Mouse (Mus musculus): ENCODE results near the gene Gm6902. TPM values are rescaled to one million over a fixed set of nuclear protein-coding genes. Genes with fewer than 3 reads are reported as not detected.
"Not testable (repeated sequence)": the region's sequence is repeated elsewhere in the genome, so short reads cannot be mapped to it uniquely, and the experiment has no call there.

The Gm6902 gene
- not detected in 2 replicates for polyA plus RNA-seq (2015; fragmentation: Nextera tagmentation; extraction: Ambion mirVana)

DNA sequence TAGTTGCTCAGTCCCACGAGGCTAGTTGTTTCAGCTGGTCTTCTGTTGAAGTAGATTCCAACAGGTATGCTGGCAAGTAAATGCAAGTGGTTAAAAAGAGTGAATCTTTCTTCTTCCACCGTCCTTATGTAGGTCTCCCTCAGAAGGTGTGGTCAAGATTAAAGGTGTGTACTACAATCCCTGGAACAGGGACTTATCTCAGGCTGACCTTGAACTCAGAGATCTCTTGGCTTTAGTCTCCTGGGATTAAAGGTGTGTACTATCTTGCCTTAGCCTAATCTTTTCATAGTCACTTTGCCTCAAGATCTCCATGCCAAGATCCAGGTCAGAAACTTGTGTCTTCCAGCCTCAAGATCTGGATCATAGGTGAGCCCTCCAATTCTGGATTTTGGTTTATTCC, at the start of gene Gm6902:
Gm6902 (minus strand) TSS at position 101 of the 400 bp plus-strand sequence.
- not testable (repeated sequence) for H3K9ac ChIP-seq; H3K4me1 ChIP-seq; H3K27me3 ChIP-seq (replicated peaks); H3K36me3 ChIP-seq; H3K27ac ChIP-seq; H3K9me3 ChIP-seq; H3K4me3 ChIP-seq (replicated peaks); ATAC-seq (ENCODE audit: insufficient read depth, low FRiP score, low read depth); H3K4me2 ChIP-seq
- whole genome bisulfite sequencing: no CpG with 5 or more reads among the region's 2 CpGs

DNA sequence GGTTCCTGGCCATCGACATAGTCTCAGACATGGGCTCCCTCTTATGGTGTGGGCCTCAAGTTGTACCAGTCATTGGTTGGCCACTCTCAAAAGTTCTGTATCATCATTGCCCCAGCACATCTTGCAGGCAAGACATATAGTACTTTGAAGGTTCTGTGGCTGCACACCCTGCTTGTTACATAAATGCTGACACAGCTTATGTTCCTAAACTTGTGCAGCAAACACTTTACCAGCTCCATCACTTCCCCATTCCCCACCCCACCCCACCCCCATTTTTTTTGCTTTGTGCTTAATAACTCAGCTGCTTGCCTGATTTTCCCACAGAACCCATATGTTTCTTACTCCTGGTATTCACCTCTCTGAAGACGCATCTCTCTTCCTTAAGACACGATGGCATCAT, 22.2 kb upstream of the Gm6902 start, which contains the start of gene Nlrp4e:
Nlrp4e (plus strand) TSS at position 301 of the 400 bp plus-strand sequence.
- not testable (repeated sequence) for H3K9ac ChIP-seq; H3K9me3 ChIP-seq; H3K27me3 ChIP-seq (replicated peaks); H3K4me3 ChIP-seq (replicated peaks); H3K4me2 ChIP-seq; H3K27ac ChIP-seq; H3K36me3 ChIP-seq; H3K4me1 ChIP-seq; ATAC-seq (ENCODE audit: insufficient read depth, low FRiP score, low read depth)
- WGBS: 90% methylated on average over 3 of the region's 3 CpGs

DNA sequence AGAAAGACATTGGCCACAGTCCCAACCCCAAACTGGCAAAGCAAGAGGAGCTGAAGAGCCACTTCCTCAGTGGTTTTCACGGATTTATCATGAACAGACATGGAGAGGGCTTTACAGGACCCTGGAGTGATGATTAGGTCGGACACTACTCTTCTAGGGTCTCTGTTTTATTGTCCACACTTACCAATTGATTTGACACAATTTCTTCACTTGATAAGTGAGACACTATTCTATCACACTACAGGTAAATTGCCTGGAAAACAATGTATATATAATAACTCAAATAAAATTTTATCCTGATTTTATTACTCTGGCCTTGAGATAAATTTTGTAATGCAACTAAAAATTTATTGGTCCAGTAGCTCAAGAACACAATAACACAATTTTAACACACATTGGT, 27.1 kb downstream of the Gm6902 start, which contains the start of gene Vmn1r166:
Vmn1r166 (minus strand) TSS at position 101 of the 400 bp plus-strand sequence.
- not testable (repeated sequence) for H3K9me3 ChIP-seq; H3K36me3 ChIP-seq; H3K4me1 ChIP-seq; H3K27ac ChIP-seq; H3K4me3 ChIP-seq (replicated peaks); H3K4me2 ChIP-seq; H3K27me3 ChIP-seq (replicated peaks); ATAC-seq (ENCODE audit: insufficient read depth, low FRiP score, low read depth); H3K9ac ChIP-seq
- no CpG with 5 or more reads among the region's 2 CpGs for WGBS

Other genes with a start within 250 kb of the Gm6902 start
- gene Vmn1r163, start 223.4 kb downstream of the Gm6902 start, polyA plus RNA-seq (2015; fragmentation: Nextera tagmentation; extraction: Ambion mirVana): not detected in 2 replicates
- gene Gm8720, start 211.4 kb downstream of the Gm6902 start, polyA plus RNA-seq (2015; fragmentation: Nextera tagmentation; extraction: Ambion mirVana): not detected in 2 replicates
- gene Gm10662, start 134.4 kb downstream of the Gm6902 start, polyA plus RNA-seq (2015; fragmentation: Nextera tagmentation; extraction: Ambion mirVana): not detected in 2 replicates
- not detected in 2 replicates for gene Vmn1r165, start 61.6 kb downstream of the Gm6902 start, polyA plus RNA-seq (2015; fragmentation: Nextera tagmentation; extraction: Ambion mirVana)
- not detected in 2 replicates for gene Vmn1r166, start 27.2 kb downstream of the Gm6902 start, polyA plus RNA-seq (2015; fragmentation: Nextera tagmentation; extraction: Ambion mirVana)
- gene Nlrp4e, start 22.3 kb upstream of the Gm6902 start, polyA plus RNA-seq (2015; fragmentation: Nextera tagmentation; extraction: Ambion mirVana): not detected in 2 replicates
- gene Nlrp5, start 107.0 kb upstream of the Gm6902 start, polyA plus RNA-seq (2015; fragmentation: Nextera tagmentation; extraction: Ambion mirVana): 0.05 TPM in 1 of 2 replicates, not detected in the other
- not detected in 2 replicates for gene Vmn1r167, start 228.3 kb upstream of the Gm6902 start, polyA plus RNA-seq (2015; fragmentation: Nextera tagmentation; extraction: Ambion mirVana)

All from stomach, embryonic 15.5 days (tissue).